21 mouse cellular contexts compared by ENCODE assay signal in genomic region chr12:54283646-54284045, GRCm38 (mm10).
DNase-seq lines count a peak whose midpoint lies in the region; ATAC-seq and TF ChIP-seq lines count a peak whose summit lies in the region.
"Had no signal": no experiment of that assay in that cellular context is flagged by ENCODE, and none has a peak within 500 bp of the region (broad histone marks: within the 10 kb centered on the region; RNA-seq: fewer than 3 reads in every experiment).

No protein-coding gene starts in this region.

- H3K9ac ChIP-seq in forebrain, embryonic 11.5 days (ENCODE audit: low read length): no peak overlapping the region
- H3K9ac ChIP-seq: hindbrain, embryonic 12.5 days; neural tube, embryonic 13.5 days had no signal

- H3K27ac ChIP-seq in forebrain, embryonic 10.5 days: peak overlapping the region; percentile 51; the same call in 1 of the 2 replicates
- no peak overlapping the region for H3K27ac ChIP-seq in forebrain, embryonic 11.5 days (ENCODE audit: low read depth, low read length)
- H3K27ac ChIP-seq: embryonic facial prominence, embryonic 10.5 days; heart, adult 2 months; hindbrain, embryonic 12.5 days; neural tube, embryonic 13.5 days had no signal

- POLR2A ChIA-PET in Patski (lab: Charles Lee): no interaction called here

- H3K9me3 ChIP-seq in forebrain, embryonic 10.5 days: no peaks in the 10 kb centered on the region
- no peaks in the 10 kb centered on the region for H3K9me3 ChIP-seq in forebrain, embryonic 11.5 days (ENCODE audit: control insufficient read depth, low read length)
- H3K9me3 ChIP-seq: embryonic facial prominence, embryonic 10.5 days; hindbrain, embryonic 12.5 days; neural tube, embryonic 13.5 days had no signal

- peaks cover 41% of the 10 kb centered on the region for H3K4me1 ChIP-seq in forebrain, embryonic 10.5 days
- H3K4me1 ChIP-seq in forebrain, embryonic 11.5 days (replicated peaks; ENCODE audit: control insufficient read depth, insufficient read depth, low read length): peaks cover 4% of the 10 kb centered on the region; the same call in 1 of the 2 replicates

- in situ Hi-C loops in Patski (cut with MboI; ENCODE audit: low pct_unique_long_range_greater_than_20kb): no loop called here

- 12% methylated on average over 4 of the region's 4 CpGs for WGBS in forebrain, embryonic 10.5 days
- 8% methylated on average over 4 of the region's 4 CpGs for WGBS in forebrain, embryonic 11.5 days

- CTCF ChIA-PET in Patski (lab: Charles Lee): no interaction called here

- no peak for TF ChIP-seq CTCF in Patski (IDR thresholded peaks at IDR 0.05)

- ATAC-seq in forebrain, embryonic 11.5 days (replicated peaks; ENCODE audit: low FRiP score): no peak
- ATAC-seq in Patski: peak; percentile 89
- ATAC-seq in megakaryocyte-erythroid progenitor cell, adult 5-6 weeks (replicated peaks; ENCODE audit: low FRiP score, low TSS enrichment, poor library complexity, severe bottlenecking): peak; percentile 59; the same call in 1 of the 2 replicates
- ATAC-seq: forebrain, embryonic 14.5 days had no signal

- H3K27me3 ChIP-seq in forebrain, embryonic 10.5 days (ENCODE audit: poor library complexity, severe bottlenecking): no peaks in the 10 kb centered on the region
- no peaks in the 10 kb centered on the region for H3K27me3 ChIP-seq in forebrain, embryonic 11.5 days (ENCODE audit: control insufficient read depth, insufficient read depth, low read length)
- no peaks in the 10 kb centered on the region for H3K27me3 ChIP-seq in Patski
- H3K27me3 ChIP-seq: hindbrain, embryonic 12.5 days; neural tube, embryonic 13.5 days had no signal

- H3K4me2 ChIP-seq in forebrain, embryonic 11.5 days (ENCODE audit: low read depth, low read length, severe bottlenecking): no peak overlapping the region
- H3K4me2 ChIP-seq: hindbrain, embryonic 12.5 days; midbrain, embryonic 11.5 days; neural tube, embryonic 13.5 days had no signal

- no peak for DNase-seq in forebrain, embryonic 10.5 days (ENCODE audit: extremely low spot score, low spot score)
- DNase-seq in forebrain, embryonic 11.5 days (ENCODE audit: low spot score): no peak
- DNase-seq in 3T3-L1 (ENCODE audit: low read depth, low spot score) (peak; percentile 75), Patski (ENCODE audit: low read depth, low spot score) (peak; percentile 57)
- no peak for DNase-seq in adrenal gland, postnatal 25 days
- no peak for DNase-seq in cerebellum, adult 9-11 months
- DNase-seq: adrenal gland, adult 2 months; cerebellum, postnatal 10 days; gastrocnemius, postnatal 14 days; heart, adult 2 months; kidney, adult 2 months; liver; lung, adult 18-20 months; lung, postnatal 14 days; thymus, postnatal 36 days had no signal

- no peak overlapping the region for H3K4me3 ChIP-seq in forebrain, embryonic 10.5 days
- no peak overlapping the region for H3K4me3 ChIP-seq in forebrain, embryonic 11.5 days (ENCODE audit: low read depth, low read length)
- H3K4me3 ChIP-seq: embryonic facial prominence, embryonic 10.5 days; heart, adult 2 months; hindbrain, embryonic 12.5 days; neural tube, embryonic 13.5 days had no signal

- no peaks in the 10 kb centered on the region for H3K36me3 ChIP-seq in forebrain, embryonic 10.5 days (replicated peaks)
- no peaks in the 10 kb centered on the region for H3K36me3 ChIP-seq in forebrain, embryonic 11.5 days (ENCODE audit: control insufficient read depth, insufficient read depth, low read length)
- H3K36me3 ChIP-seq: embryonic facial prominence, embryonic 10.5 days; hindbrain, embryonic 12.5 days; neural tube, embryonic 13.5 days had no signal

Comparison
In these comparisons a context has a peak if more than half of its experiments do, and no peak if none do; other contexts are left out.
1. DNase-seq: peak in 3T3-L1 (single experiment) and Patski (single experiment); none in forebrain, embryonic 10.5 days (single experiment), forebrain, embryonic 11.5 days (single experiment), adrenal gland, postnatal 25 days (single experiment) and cerebellum, adult 9-11 months (single experiment).